Mouse (Mus musculus): ENCODE measurements around the gene Fmn2.
A peak's percentile ranks its signal among the peaks of the same experiment; 100 is the strongest.

The Fmn2 gene

GRCm38 (mm10) chr1:174665116-174665515, 163.5 kb downstream of the Fmn2 start:
- no peak for DNase-seq (ENCODE audit: low spot score)

GRCm38 (mm10) chr1:174669132-174669531, 167.5 kb downstream of the Fmn2 start:
- DNase-seq (ENCODE audit: low spot score), result no peak

- DNase-seq (ENCODE audit: low spot score), result no peak
These were observed 169.2 kb downstream of the Fmn2 start for GRCm38 (mm10) chr1:174670846-174671245.

- DNase-seq (ENCODE audit: low spot score), result peak; percentile 48
These were observed 173.0 kb downstream of the Fmn2 start for GRCm38 (mm10) chr1:174674586-174674985.

- no peak for DNase-seq (ENCODE audit: low spot score)
These were observed 173.7 kb downstream of the Fmn2 start for GRCm38 (mm10) chr1:174675316-174675715.

- DNase-seq (ENCODE audit: low spot score), result no peak
These were observed 174.6 kb downstream of the Fmn2 start for GRCm38 (mm10) chr1:174676187-174676586.

GRCm38 (mm10) chr1:174677211-174677610, 175.6 kb downstream of the Fmn2 start:
- no peak for DNase-seq (ENCODE audit: low spot score)

- DNase-seq (ENCODE audit: low spot score), result no peak
These were observed 187.7 kb downstream of the Fmn2 start for GRCm38 (mm10) chr1:174689301-174689700.

- DNase-seq (ENCODE audit: low spot score), result no peak
These were observed 199.2 kb downstream of the Fmn2 start for GRCm38 (mm10) chr1:174700871-174701270.

GRCm38 (mm10) chr1:174701835-174702234, 200.2 kb downstream of the Fmn2 start:
- no peak for DNase-seq (ENCODE audit: low spot score)

GRCm38 (mm10) chr1:174703909-174704308, 202.3 kb downstream of the Fmn2 start:
- DNase-seq (ENCODE audit: low spot score), result no peak

- DNase-seq (ENCODE audit: low spot score), result no peak
These were observed 218.3 kb downstream of the Fmn2 start for GRCm38 (mm10) chr1:174719729-174720458.

- no peak for DNase-seq (ENCODE audit: low spot score)
These were observed 227.1 kb downstream of the Fmn2 start for GRCm38 (mm10) chr1:174728771-174729170.

GRCm38 (mm10) chr1:174732715-174733114, 231.1 kb downstream of the Fmn2 start:
- no peak for DNase-seq (ENCODE audit: low spot score)

- no peak for DNase-seq (ENCODE audit: low spot score)
These were observed 237.3 kb downstream of the Fmn2 start for GRCm38 (mm10) chr1:174738958-174739357.

- no peak for DNase-seq (ENCODE audit: low spot score)
These were observed 241.0 kb downstream of the Fmn2 start for GRCm38 (mm10) chr1:174742667-174743066.

GRCm38 (mm10) chr1:174748520-174748919, 246.9 kb downstream of the Fmn2 start:
- no peak for DNase-seq (ENCODE audit: low spot score)

GRCm38 (mm10) chr1:174750893-174751461, 249.4 kb downstream of the Fmn2 start:
- DNase-seq (ENCODE audit: low spot score), result no peak

GRCm38 (mm10) chr1:174759354-174759753, 257.7 kb downstream of the Fmn2 start:
- no peak for DNase-seq (ENCODE audit: low spot score)

- no peak for DNase-seq (ENCODE audit: low spot score)
These were observed 264.1 kb downstream of the Fmn2 start for GRCm38 (mm10) chr1:174765757-174766156.

- no peak for DNase-seq (ENCODE audit: low spot score)
These were observed 265.2 kb downstream of the Fmn2 start for GRCm38 (mm10) chr1:174766852-174767251.

- DNase-seq (ENCODE audit: low spot score), result no peak
These were observed 270.3 kb downstream of the Fmn2 start for GRCm38 (mm10) chr1:174771871-174772281.

- no peak for DNase-seq (ENCODE audit: low spot score)
These were observed 279.4 kb downstream of the Fmn2 start for GRCm38 (mm10) chr1:174781037-174781436.

- DNase-seq (ENCODE audit: low spot score), result no peak
These were observed 287.0 kb downstream of the Fmn2 start for GRCm38 (mm10) chr1:174788617-174789016.
